Mouse (Mus musculus) urinary bladder, postnatal 36 days (tissue): ENCODE data around the gene Rassf10.
A peak's percentile ranks its signal among the peaks of the same experiment; 100 is the strongest.

ENCODE experiments used
- DNase-seq, 2 experiments: peaks; one replicate each; pipeline ENCODE4 v3.0.0; 2022; ENCODE audit warnings: low spot score in 2 of 2, mixed read lengths in 1 of 2

The Rassf10 gene

DNA sequence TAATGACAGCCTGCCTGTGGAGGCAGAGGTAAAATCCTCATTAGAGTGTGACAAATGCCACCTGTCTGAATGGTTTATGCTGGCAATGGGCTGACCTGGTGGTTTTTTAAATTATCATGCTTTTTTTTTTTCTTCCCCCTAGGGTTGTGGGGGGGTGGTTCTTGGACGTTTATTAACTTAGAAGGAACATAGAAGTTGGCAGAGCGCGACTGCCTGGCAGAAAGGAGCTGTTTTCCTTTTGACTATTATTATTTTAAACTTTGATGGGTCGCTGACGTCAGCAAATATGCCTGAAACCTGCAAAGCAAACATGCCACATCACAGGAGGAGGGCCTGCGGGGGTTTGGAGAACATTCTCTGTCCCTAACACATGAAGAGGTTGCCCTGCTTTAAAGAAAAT is 3.9 kb downstream of the Rassf10 start:
- no peak for DNase-seq

DNA sequence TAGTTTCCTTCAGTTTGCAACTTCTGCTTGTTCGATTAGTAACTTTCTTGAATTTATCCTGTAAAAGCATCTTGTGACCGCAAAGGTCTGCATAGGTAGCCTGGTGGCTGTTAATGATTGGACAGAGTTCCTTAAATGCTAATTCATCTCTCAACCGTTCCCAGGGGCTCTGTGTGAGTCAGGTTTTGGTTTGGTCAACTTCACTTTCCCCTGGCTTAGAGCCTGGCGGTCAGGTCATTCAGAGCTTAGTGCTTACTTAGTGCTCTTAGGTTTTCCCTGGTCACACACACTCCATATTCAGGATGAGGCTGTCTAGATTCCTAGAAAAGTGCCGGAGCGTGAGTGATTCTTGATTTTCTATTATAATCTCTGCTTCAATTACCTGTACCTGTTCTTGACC is 12.6 kb downstream of the Rassf10 start:
- no peak for DNase-seq

DNA sequence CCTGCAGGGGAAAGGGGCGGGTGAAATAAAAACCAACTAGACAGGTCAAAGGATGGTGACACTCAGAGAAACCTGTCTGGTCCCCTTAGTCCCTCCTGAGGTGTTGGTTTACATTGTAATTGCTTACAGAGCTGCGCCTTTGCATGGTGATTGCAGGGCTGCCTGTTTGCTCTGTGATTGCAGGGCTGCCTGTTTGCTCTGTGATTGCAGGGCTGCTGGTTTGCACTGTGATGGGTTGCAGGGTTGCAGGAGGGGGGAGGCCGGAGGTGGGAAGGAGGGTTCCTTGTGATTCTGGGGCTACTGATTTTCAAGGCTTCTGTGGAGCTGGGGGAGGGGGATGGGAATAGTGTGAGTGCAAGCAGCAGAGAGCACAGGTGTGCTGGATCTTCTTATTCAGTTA is 13.0 kb downstream of the Rassf10 start:
- no peak for DNase-seq

DNA sequence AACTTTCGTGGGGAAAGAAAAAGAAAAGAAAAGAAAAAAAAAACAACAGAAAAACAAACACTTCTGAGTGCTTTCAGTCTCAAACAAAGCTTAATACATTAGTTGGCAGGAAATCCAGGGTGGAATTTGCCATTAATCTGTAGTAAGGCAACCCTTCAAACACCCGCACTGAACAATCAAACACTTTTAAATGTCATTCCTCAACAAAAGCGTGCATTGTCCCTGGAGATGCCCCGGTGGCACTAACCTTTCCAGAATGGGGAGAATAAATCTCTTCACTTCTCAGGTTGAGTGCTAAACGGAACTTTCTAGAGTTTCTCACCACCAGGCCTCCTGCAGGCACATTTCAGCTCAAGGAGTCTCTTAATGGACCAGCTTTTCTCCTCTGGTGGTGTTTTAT is 29.6 kb downstream of the Rassf10 start:
- no peak for DNase-seq

DNA sequence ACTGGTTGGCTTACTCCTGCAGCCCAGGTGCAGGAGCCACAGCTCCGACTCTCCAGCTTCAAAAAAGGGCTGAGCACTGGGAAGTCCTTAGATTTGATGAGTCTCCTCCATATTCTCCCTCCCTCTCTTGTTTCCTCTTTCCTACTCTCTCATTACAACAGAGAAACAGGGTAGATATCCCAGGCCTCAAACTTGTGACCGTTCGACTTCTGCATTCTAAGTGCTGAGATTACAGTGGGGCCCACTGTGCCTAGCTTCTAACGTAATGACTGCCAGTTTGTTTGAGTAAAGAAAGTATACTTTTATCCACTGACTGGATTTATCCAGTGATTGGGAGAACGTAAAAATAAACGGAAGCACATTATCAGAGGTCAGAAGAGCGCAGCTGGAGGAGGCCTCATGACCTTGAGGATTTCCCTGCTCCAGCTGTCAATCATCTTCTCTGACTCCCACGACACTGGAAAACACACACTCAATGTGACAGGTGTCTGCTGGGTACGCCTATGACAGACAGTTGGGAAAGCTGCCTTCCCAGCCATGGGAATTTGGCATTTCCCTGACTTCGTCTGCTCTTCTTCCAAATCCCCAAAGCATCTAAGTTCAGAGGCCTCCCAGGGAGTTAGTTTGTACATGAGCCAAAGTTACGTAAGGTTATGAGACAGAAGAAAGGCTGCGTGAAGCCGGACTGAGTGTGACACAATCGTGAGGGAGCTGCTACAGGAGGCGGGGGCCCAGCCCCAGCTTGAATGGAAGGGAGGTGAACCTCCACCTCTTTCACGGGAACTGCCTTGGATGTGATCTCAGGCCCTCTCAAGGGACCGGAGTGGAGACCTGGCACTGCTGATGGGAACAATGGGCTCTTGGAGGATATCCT is 31.2 kb downstream of the Rassf10 start:
- DNase-seq, result peak in 1 of 2 experiments; percentile 20

DNA sequence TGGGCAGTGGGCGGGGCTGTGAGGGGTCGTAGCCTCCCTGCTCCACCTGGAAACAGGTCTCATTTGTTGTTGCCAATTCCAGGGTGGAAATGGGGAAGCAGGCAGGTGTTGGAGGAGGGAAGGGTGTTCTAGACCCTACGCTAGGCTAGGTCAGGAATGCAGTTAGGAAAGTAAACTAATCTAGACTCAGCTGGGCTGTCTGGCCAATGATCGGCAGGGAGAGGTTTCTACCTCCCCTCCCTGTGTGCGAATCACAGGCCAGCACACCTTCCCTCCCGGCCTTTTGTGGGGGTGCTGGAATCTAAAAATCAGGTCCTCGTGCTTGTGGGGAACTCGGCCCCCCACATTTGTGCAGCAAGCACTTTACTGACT is 31.8 kb downstream of the Rassf10 start:
- DNase-seq, result no peak

DNA sequence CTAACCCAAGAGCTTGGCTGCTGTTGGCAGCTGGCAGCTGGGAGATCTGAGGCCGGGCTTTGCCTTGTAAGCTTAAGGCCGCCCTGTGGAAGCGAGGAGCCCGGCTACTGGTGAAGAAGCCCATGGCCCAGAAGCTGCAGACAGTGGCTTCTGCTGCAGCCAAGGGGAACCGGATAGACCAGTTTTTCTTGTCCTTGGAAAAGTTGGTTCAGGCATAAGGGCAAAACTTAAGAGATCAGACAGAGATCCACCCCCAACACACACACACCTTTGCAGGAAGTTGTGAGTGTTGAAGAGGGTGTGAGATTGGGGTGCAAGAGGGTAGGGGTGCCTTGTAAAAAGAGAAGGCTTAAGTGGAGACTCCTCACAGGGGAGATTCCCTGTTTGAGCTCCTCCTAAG is 39.2 kb downstream of the Rassf10 start:
- peak; percentile 18 to 22 for DNase-seq

DNA sequence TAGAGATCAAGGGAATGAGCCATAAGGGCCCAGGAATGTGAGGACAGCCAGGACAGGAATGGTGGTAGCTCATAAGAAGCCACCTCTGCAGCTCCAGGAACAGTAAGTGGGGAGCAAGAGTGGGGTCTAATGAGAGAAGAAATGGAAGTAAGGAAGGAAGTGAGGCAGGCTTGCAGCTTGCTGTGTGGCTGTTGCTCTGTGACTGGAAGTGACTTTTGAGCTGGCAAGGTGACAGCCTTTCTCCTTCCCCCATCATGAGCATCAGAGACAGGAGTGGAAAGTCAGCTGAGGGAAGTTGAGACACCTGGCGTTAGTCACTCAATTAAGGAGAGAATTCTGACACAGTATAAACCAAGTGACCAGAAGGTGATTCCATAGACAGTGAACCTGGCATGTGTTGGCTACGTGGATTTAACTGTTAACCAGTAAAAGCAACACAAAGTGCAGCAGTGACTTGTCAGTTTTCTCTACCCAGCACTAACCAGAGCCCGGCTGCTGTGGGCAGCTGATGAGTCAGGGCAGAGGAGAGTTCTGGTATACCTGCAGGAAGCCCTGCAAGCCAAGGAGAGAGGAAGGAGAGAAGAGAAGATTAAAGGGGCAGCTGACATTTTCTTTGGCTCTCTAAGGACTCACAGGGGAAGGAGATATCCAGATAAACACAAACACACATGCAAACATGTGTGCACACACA is 49.9 kb downstream of the Rassf10 start:
- DNase-seq, result no peak

DNA sequence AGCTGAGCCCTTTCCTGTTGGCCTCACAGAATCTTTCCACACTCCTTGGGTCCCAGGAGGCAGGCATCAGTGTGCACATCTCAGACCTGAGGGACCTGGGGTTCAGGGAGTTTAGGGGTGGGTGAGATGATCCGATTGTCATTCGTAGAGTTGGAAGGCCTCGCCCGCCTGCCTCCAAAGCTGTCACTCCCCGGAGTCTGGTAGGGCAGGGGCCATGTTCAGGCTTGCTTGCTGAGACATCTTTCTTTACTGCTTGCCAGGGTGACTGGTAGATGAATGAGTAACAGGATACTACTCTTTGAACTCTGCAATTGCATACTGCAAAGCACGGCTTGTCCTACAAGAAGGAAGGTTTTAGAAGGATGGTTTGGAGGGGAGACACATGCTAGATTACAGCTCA is 52.0 kb downstream of the Rassf10 start:
- no peak for DNase-seq
